Mouse (Mus musculus) leukemia stem cell, adult 10-12 weeks (primary cell): Measurements from ENCODE around the gene Gm20715. TPM values are rescaled to one million over a fixed set of nuclear protein-coding genes. Genes with fewer than 3 reads are reported as not detected.

ENCODE experiments used
- polyA plus RNA-seq: library from polyadenylated mRNA; stranded (reverse); fragments of >175 nt; gene quantifications from 2 replicates; pipeline ENCODE4 v1.2.3, GENCODE M21; 2012; ENCODE audit warnings: low replicate concordance

The Gm20715 gene
- not detected in 2 replicates for polyA plus RNA-seq

GRCm38 (mm10) chr7:6410043-6410442 is at the start of gene Gm20715:
Gm20715 (plus strand) TSS chr7:6410277.

DNA sequence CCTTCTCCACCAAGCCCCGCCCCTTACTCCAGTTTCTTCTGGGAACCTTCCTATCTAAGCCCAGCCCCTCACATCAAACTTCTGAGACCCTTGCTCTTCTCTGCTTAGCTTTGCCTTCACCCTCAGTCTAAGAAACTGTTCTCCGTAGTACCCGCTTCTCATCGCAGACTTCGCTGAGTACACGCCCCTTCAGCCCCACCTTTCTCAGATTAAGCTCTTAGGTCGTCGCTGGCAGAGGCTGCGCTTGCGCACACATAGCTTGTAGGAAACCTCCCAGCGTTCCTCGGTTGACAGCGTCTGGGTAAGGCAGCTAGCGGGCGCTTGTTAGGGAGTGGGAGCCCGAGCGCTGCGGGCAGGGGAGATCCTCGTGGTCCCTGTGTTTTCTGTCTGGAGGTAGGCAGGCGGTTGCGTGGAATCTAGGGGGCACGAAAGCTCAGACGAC is 47.0 kb upstream of the Gm20715 start, which contains the start of gene Zfp78:
Zfp78 (plus strand) TSS at position 234 of the 442 bp plus-strand sequence.

DNA sequence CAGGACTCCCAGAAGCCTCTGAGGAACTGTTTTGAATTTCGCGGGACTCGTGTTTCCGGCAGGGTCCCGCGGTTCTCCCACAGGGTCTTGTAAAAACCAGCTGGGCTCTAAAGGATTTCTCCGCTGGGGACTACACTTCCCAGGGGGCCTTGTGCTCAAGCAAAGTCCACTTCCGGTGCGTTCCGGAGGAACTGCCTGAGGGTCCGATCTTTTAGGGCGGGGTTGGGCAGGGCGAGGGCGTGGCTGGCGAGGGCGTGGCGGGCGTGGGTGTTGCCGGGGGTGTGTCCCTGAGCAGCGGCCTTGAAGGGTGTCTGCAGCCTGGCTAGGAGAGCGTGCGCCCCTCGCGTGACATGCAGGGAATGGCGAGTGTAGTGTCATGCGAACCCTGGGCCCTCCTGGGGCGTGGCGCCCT is 27.0 kb upstream of the Gm20715 start, which contains the start of gene Zfp28:
Zfp28 (plus strand) TSS at position 252 of the 412 bp plus-strand sequence.

GRCm38 (mm10) chr7:6397996-6398975 is 11.8 kb upstream of the Gm20715 start, which contains the start of gene Smim17:
Smim17 (plus strand) TSS chr7:6398715.

GRCm38 (mm10) chr7:6438388-6438787 is 28.3 kb downstream of the Gm20715 start, which contains the start of gene Olfr1344:
Olfr1344 (plus strand) TSS chr7:6438688.

DNA sequence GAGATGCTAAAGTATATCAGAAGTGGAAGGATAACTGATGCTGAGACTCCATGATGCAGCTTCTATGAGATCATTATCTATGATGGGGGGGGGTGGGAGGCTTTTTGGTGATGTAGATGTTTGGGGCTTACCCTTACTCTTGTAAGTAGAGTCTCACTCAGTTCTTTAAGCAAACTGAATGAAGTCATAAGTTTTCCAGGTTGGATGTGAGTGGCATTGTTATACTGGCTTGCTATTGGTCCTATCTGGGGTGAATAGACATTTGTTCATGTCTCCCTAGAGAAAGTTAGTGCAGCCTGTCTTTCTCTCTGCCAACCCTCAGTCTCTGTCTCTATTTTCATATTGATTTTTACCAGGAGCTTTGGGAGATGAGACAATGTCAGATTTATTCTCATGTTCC is 45.8 kb downstream of the Gm20715 start, which contains the start of gene Olfr1336:
Olfr1336 (plus strand) TSS at position 301 of the 400 bp plus-strand sequence.

GRCm38 (mm10) chr7:6466951-6467350 is 56.9 kb downstream of the Gm20715 start, which contains the start of gene Olfr1346:
Olfr1346 (plus strand) TSS chr7:6467101.

GRCm38 (mm10) chr7:6486841-6487240 is 76.8 kb downstream of the Gm20715 start, which contains the start of gene Olfr5:
Olfr5 (minus strand) TSS chr7:6486941.

Other genes with a start within 250 kb of the Gm20715 start
- 38.6 and 41.4 TPM in 2 replicates for gene Zfp444, start 238.1 kb upstream of the Gm20715 start, polyA plus RNA-seq
- not detected in 2 replicates for gene Galp, start 213.2 kb upstream of the Gm20715 start, polyA plus RNA-seq
- gene Zscan5b, start 188.0 kb upstream of the Gm20715 start, polyA plus RNA-seq = not detected in 2 replicates
- gene Epp13, start 157.6 kb upstream of the Gm20715 start, polyA plus RNA-seq = not detected in 2 replicates
- gene Zfp667, start 123.7 kb upstream of the Gm20715 start, polyA plus RNA-seq = 0.45 and 0.68 TPM in 2 replicates
- 0.68 and 3.8 TPM in 2 replicates for gene Zfp583, start 79.0 kb upstream of the Gm20715 start, polyA plus RNA-seq
- not detected in 2 replicates for gene Gm3854, start 66.5 kb upstream of the Gm20715 start, polyA plus RNA-seq
- 0.30 TPM in 1 of 2 replicates, not detected in the other for gene Zfp78, start 47.0 kb upstream of the Gm20715 start, polyA plus RNA-seq
- gene Zfp28, start 27.0 kb upstream of the Gm20715 start, polyA plus RNA-seq = 0.40 and 0.44 TPM in 2 replicates
- not detected in 2 replicates for gene Smim17, start 11.6 kb upstream of the Gm20715 start, polyA plus RNA-seq
- gene Olfr1344, start 28.4 kb downstream of the Gm20715 start, polyA plus RNA-seq = 0.17 TPM in 1 of 2 replicates, not detected in the other
- not detected in 2 replicates for gene Olfr1336, start 45.9 kb downstream of the Gm20715 start, polyA plus RNA-seq
- 0.06 TPM in 1 of 2 replicates, not detected in the other for gene Olfr1346, start 56.8 kb downstream of the Gm20715 start, polyA plus RNA-seq
- not detected in 2 replicates for gene Olfr5, start 76.7 kb downstream of the Gm20715 start, polyA plus RNA-seq
- not detected in 2 replicates for gene Olfr1347, start 89.5 kb downstream of the Gm20715 start, polyA plus RNA-seq
- not detected in 2 replicates for gene Olfr1348, start 98.5 kb downstream of the Gm20715 start, polyA plus RNA-seq
- gene Olfr1349, start 112.7 kb downstream of the Gm20715 start, polyA plus RNA-seq = 0.14 and 0.42 TPM in 2 replicates
- not detected in 2 replicates for gene Olfr1350, start 154.6 kb downstream of the Gm20715 start, polyA plus RNA-seq